Mouse (Mus musculus): Measurements from ENCODE around the gene Vmn2r84. TPM values are rescaled to one million over a fixed set of nuclear protein-coding genes. Genes with fewer than 3 reads are reported as not detected.
"Not testable (repeated sequence)": the region's sequence is repeated elsewhere in the genome, so short reads cannot be mapped to it uniquely, and the experiment has no call there.

Vmn2r84 gene
- polyA plus RNA-seq, 1 experiment: not detected

DNA sequence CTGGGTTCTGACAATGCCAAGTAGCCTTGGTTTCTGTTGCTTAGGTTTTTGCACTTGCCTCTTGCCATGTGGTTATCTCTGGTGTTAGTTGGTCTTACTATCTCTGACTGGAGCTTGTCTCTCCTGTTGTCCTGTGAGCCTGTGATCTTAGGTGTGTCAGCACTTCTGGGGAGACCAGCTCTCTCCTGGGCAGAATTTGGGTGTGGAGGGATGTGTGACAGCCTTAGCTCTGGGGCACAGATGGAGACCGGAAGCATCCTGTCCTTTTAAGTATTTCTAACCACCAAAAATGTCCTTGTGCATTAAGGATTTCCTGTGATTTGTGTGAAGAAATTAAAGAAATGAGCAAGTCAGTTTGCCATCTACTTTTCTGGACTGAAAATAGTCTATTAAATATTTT, 50.1 kb downstream of the Vmn2r84 start:
- TF ChIP-seq CTCF (IDR thresholded peaks at IDR 0.05; ENCODE audit: control insufficient read depth, insufficient read depth, insufficient replicate concordance, low read depth, low read length): no peak
- TF ChIP-seq POLR2A (IDR thresholded peaks at IDR 0.05; ENCODE audit: control insufficient read depth, low read depth, low read length): no peak
- Histone ChIP-seq H3K4me3 (ENCODE audit: control insufficient read depth, low read depth, low read length) (no peak overlapping the region), H3K4me1 (ENCODE audit: control insufficient read depth, insufficient read depth, low read length) (no peaks in the 10 kb centered on the region), H3K36me3 (ENCODE audit: control insufficient read depth, insufficient read depth, low read length) (no peaks in the 10 kb centered on the region), H3K27ac (ENCODE audit: control insufficient read depth, insufficient read depth, low read depth, low read length) (no peak overlapping the region), H3K27me3 (ENCODE audit: control insufficient read depth, insufficient read depth, low read length) (no peaks in the 10 kb centered on the region)

DNA sequence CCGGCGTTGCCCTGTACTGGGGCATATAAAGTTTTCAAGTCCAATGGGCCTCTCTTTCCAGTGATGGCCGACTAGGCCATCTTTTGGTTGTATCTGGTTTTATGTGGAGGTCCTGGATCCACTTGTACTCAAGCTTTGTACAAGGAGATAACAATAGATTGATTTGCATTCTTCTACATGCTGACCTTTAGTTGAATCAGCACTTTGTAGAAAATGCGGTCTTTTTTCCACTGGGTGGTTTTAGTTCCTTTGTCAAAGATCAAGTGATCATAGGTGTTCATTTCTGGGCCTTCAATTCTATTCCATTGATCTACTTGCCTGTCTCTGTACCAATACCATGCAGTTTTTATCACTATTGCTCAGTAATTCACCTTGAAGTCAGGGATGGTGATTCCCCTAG, 54.1 kb downstream of the Vmn2r84 start:
- H3K27ac ChIP-seq (ENCODE audit: control insufficient read depth, insufficient read depth, low read depth, low read length); H3K4me1 ChIP-seq (ENCODE audit: control insufficient read depth, insufficient read depth, low read length): not testable (repeated sequence)

DNA sequence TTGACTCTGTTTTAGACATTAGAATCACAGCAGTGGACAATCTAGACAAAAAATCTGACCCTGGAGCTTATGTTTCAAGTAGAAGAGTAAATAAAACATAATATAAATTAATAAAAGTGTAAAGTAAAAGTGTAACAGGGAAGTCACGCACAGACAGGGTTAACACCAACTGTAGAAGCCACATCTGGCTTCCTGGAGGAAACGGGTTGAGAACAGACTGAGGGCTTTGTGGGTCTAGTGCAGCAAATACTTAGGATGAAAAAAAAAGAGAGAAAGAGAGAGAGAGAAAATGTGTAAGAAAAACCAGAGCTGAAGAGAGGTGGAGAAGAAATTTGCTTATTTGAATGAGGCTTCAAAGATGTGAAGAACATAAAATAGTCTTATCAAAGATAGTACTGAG, 56.6 kb downstream of the Vmn2r84 start:
- Histone ChIP-seq H3K27ac (ENCODE audit: control insufficient read depth, insufficient read depth, low read depth, low read length) (no peak overlapping the region), H3K36me3 (ENCODE audit: control insufficient read depth, insufficient read depth, low read length) (no peaks in the 10 kb centered on the region), H3K4me1 (ENCODE audit: control insufficient read depth, insufficient read depth, low read length) (no peaks in the 10 kb centered on the region), H3K27me3 (ENCODE audit: control insufficient read depth, insufficient read depth, low read length) (no peaks in the 10 kb centered on the region), H3K4me3 (ENCODE audit: control insufficient read depth, low read depth, low read length) (no peak overlapping the region)
- TF ChIP-seq CTCF (IDR thresholded peaks at IDR 0.05; ENCODE audit: control insufficient read depth, insufficient read depth, insufficient replicate concordance, low read depth, low read length) (no peak), POLR2A (IDR thresholded peaks at IDR 0.05; ENCODE audit: control insufficient read depth, low read depth, low read length) (no peak)

More for the DNA sequence above, 54.1 kb downstream of the Vmn2r84 start:
- H3K36me3 ChIP-seq (ENCODE audit: control insufficient read depth, insufficient read depth, low read length); H3K27me3 ChIP-seq (ENCODE audit: control insufficient read depth, insufficient read depth, low read length); H3K4me3 ChIP-seq (ENCODE audit: control insufficient read depth, low read depth, low read length): not testable (repeated sequence)

DNA sequence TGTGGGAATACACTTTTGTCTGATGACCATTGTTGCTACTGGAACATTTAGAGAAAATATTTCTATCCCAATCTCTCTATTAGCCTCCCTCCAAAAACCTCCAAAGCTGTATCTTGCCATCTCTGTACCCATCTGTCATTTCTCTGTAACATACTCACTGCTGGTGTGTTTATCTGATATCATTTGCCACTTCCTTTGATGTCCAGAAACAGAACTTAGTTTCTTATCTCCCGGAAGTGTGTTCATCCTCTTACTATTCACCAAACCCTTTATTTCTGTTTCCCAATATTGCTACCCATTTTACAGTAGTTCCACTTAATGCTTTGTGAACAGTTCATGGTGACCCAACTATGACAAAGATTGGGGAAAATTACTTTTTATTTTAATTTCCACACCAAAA, 57.7 kb downstream of the Vmn2r84 start:
- no peaks in the 10 kb centered on the region for H3K27me3 ChIP-seq (ENCODE audit: control insufficient read depth, insufficient read depth, low read length)
- H3K4me3 ChIP-seq (ENCODE audit: control insufficient read depth, low read depth, low read length): no peak overlapping the region
- no peaks in the 10 kb centered on the region for H3K4me1 ChIP-seq (ENCODE audit: control insufficient read depth, insufficient read depth, low read length)
- no peaks in the 10 kb centered on the region for H3K36me3 ChIP-seq (ENCODE audit: control insufficient read depth, insufficient read depth, low read length)
- H3K27ac ChIP-seq (ENCODE audit: control insufficient read depth, insufficient read depth, low read depth, low read length): no peak overlapping the region
- no peak for TF ChIP-seq CTCF (IDR thresholded peaks at IDR 0.05; ENCODE audit: control insufficient read depth, insufficient read depth, insufficient replicate concordance, low read depth, low read length)

DNA sequence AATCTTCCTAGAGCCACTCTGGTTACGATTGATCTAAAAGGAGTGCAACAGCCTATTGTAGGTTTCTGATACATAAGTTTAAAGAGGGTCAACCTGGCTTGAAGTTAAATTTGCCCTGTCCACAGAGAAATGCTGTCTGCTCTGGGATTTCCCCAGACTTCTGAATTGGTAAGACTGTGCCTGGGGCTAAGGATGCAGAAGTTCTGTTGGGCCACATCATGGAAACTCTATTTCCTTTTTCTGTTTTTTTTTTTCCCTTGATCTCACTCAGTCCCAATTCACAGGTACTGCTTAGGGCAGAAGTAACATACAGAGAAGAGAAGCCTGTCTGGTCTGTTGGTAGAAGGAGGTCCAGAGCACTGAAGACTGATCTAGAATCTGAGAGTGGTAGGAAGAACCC, 63.4 kb downstream of the Vmn2r84 start:
- Histone ChIP-seq H3K36me3 (ENCODE audit: control insufficient read depth, insufficient read depth, low read length) (no peaks in the 10 kb centered on the region), H3K4me3 (ENCODE audit: control insufficient read depth, low read depth, low read length) (no peak overlapping the region), H3K27ac (ENCODE audit: control insufficient read depth, insufficient read depth, low read depth, low read length) (no peak overlapping the region), H3K27me3 (ENCODE audit: control insufficient read depth, insufficient read depth, low read length) (no peaks in the 10 kb centered on the region), H3K4me1 (ENCODE audit: control insufficient read depth, insufficient read depth, low read length) (no peaks in the 10 kb centered on the region)
- TF ChIP-seq POLR2A (IDR thresholded peaks at IDR 0.05; ENCODE audit: control insufficient read depth, low read depth, low read length) (no peak), CTCF (IDR thresholded peaks at IDR 0.05; ENCODE audit: control insufficient read depth, insufficient read depth, insufficient replicate concordance, low read depth, low read length) (no peak)

Other genes starting within 250 kb of the Vmn2r84 start
- gene Olfr825, start 227.6 kb downstream of the Vmn2r84 start, polyA plus RNA-seq (2012; rRNA removed): not detected in 2 replicates
- not detected in 2 replicates for gene Olfr826, start 210.1 kb downstream of the Vmn2r84 start, polyA plus RNA-seq (2012; rRNA removed)
- not detected in 2 replicates for gene Olfr827, start 179.9 kb downstream of the Vmn2r84 start, polyA plus RNA-seq (2012; rRNA removed)
- not detected in 2 replicates for gene Neurod4, start 114.1 kb downstream of the Vmn2r84 start, polyA plus RNA-seq (2012; rRNA removed)
- not detected in 2 replicates for gene Tespa1, start 71.5 kb downstream of the Vmn2r84 start, polyA plus RNA-seq (2012; rRNA removed)
- not detected in 2 replicates for gene Vmn2r85, start 35.4 kb upstream of the Vmn2r84 start, polyA plus RNA-seq (2012; rRNA removed)
- gene Vmn2r86, start 61.7 kb upstream of the Vmn2r84 start, polyA plus RNA-seq (2012; rRNA removed): 0.01 and 0.02 TPM in 2 replicates
- not detected in 2 replicates for gene Vmn2r87, start 103.1 kb upstream of the Vmn2r84 start, polyA plus RNA-seq (2012; rRNA removed)

All from testis, adult 2 months (tissue).